Mouse (Mus musculus): ENCODE data around the gene Il4i1. TPM values are rescaled to one million over a fixed set of nuclear protein-coding genes. Genes with fewer than 3 reads are reported as not detected.
A peak's percentile ranks its signal among the peaks of the same experiment; 100 is the strongest.

Il4i1 gene
- polyA plus RNA-seq (2016; fragmentation: Nextera tagmentation; extraction: Ambion mirVana) = 0.59 and 0.64 TPM in 2 replicates

GRCm38 (mm10) chr7:44815721-44816469 lies at the start of gene Il4i1, which contains the start of gene Nup62:
Il4i1 (plus strand) TSS chr7:44816387.
Nup62 (plus strand) TSS chr7:44816088.
- Histone ChIP-seq H3K9ac (peak within 1 kb of the TSS; percentile 97), H3K4me1 (peaks cover 63% of the 10 kb centered on the region), H3K4me3 (peak within 1 kb of the TSS; percentile 84), H3K27ac (peak within 1 kb of the TSS; percentile 97), H3K9me3 (replicated peaks) (no peaks in the 10 kb centered on the region), H3K4me2 (peak within 1 kb of the TSS; percentile 88), H3K27me3 (replicated peaks) (no peaks in the 10 kb centered on the region), H3K36me3 (peaks cover 51% of the 10 kb centered on the region)
- WGBS (ENCODE audit: insufficient replicate concordance) = 0% methylated on average over 62 of the region's 62 CpGs
- peak; percentile 89 for ATAC-seq

GRCm38 (mm10) chr7:44768129-44768528 lies 48.1 kb upstream of the Il4i1 start:
- peak; percentile 78 for ATAC-seq
- Histone ChIP-seq H3K4me3 (no peak overlapping the region), H3K4me1 (peaks cover 69% of the 10 kb centered on the region), H3K27me3 (replicated peaks) (no peaks in the 10 kb centered on the region), H3K36me3 (peaks cover 91% of the 10 kb centered on the region), H3K4me2 (peak overlapping the region; percentile 54), H3K9me3 (replicated peaks) (no peaks in the 10 kb centered on the region), H3K9ac (no peak overlapping the region), H3K27ac (peak overlapping the region; percentile 67)
- WGBS (ENCODE audit: insufficient replicate concordance) = 47% methylated on average over 5 of the region's 5 CpGs

- peaks cover 83% of the 10 kb centered on the region for H3K4me1 ChIP-seq
- no peak overlapping the region for H3K4me3 ChIP-seq
- H3K27me3 ChIP-seq (replicated peaks) = no peaks in the 10 kb centered on the region
- no peak overlapping the region for H3K4me2 ChIP-seq
- H3K36me3 ChIP-seq = peaks cover 92% of the 10 kb centered on the region
- H3K27ac ChIP-seq = no peak overlapping the region
- no peak overlapping the region for H3K9ac ChIP-seq
- H3K9me3 ChIP-seq (replicated peaks) = no peaks in the 10 kb centered on the region
- no peak for ATAC-seq
- 21% methylated on average over 6 of the region's 6 CpGs for WGBS (ENCODE audit: insufficient replicate concordance)
Measured at GRCm38 (mm10) chr7:44770046-44770578, 46.1 kb upstream of the Il4i1 start.

GRCm38 (mm10) chr7:44772591-44773204 lies 43.5 kb upstream of the Il4i1 start:
- Histone ChIP-seq H3K9ac (peak overlapping the region; percentile 2; the same call in 1 of the 2 replicates), H3K27ac (peak overlapping the region; percentile 74), H3K27me3 (replicated peaks) (no peaks in the 10 kb centered on the region), H3K4me1 (peaks cover 85% of the 10 kb centered on the region), H3K9me3 (replicated peaks) (no peaks in the 10 kb centered on the region), H3K36me3 (peaks cover 90% of the 10 kb centered on the region), H3K4me3 (no peak overlapping the region), H3K4me2 (peak overlapping the region; percentile 38)
- ATAC-seq = peak; percentile 94
- 46% methylated on average over 8 of the region's 8 CpGs for WGBS (ENCODE audit: insufficient replicate concordance)

- Histone ChIP-seq H3K27ac (peak overlapping the region; percentile 87), H3K27me3 (replicated peaks) (no peaks in the 10 kb centered on the region), H3K4me3 (no peak overlapping the region), H3K36me3 (peaks cover 51% of the 10 kb centered on the region), H3K9ac (no peak overlapping the region), H3K4me2 (peak overlapping the region; percentile 42), H3K9me3 (replicated peaks) (no peaks in the 10 kb centered on the region), H3K4me1 (peaks cover 44% of the 10 kb centered on the region)
- ATAC-seq = peak; percentile 48
- WGBS (ENCODE audit: insufficient replicate concordance) = 80% methylated on average over 9 of the region's 9 CpGs
Measured at GRCm38 (mm10) chr7:44776849-44777498, 39.2 kb upstream of the Il4i1 start.

- Histone ChIP-seq H3K4me2 (no peak overlapping the region), H3K9me3 (replicated peaks) (no peaks in the 10 kb centered on the region), H3K27me3 (replicated peaks) (peaks cover 8% of the 10 kb centered on the region; the same call in 1 of the 2 replicates), H3K9ac (no peak overlapping the region), H3K4me3 (no peak overlapping the region), H3K4me1 (peaks cover 19% of the 10 kb centered on the region), H3K27ac (no peak overlapping the region), H3K36me3 (peaks cover 27% of the 10 kb centered on the region)
- ATAC-seq = no peak
- WGBS (ENCODE audit: insufficient replicate concordance) = 74% methylated on average over 8 of the region's 8 CpGs
Measured at GRCm38 (mm10) chr7:44780101-44780500, 36.1 kb upstream of the Il4i1 start.

- Histone ChIP-seq H3K9me3 (replicated peaks) (peaks cover 11% of the 10 kb centered on the region), H3K4me1 (no peaks in the 10 kb centered on the region), H3K4me3 (no peak overlapping the region), H3K36me3 (no peaks in the 10 kb centered on the region), H3K27me3 (replicated peaks) (peaks cover 39% of the 10 kb centered on the region), H3K27ac (no peak overlapping the region), H3K9ac (no peak overlapping the region), H3K4me2 (no peak overlapping the region)
- WGBS (ENCODE audit: insufficient replicate concordance) = 55% methylated on average over 3 of the region's 3 CpGs
- ATAC-seq = no peak
Measured at GRCm38 (mm10) chr7:44789531-44789930, 26.7 kb upstream of the Il4i1 start.

- Histone ChIP-seq H3K27me3 (replicated peaks) (peaks cover 39% of the 10 kb centered on the region), H3K9me3 (replicated peaks) (peaks cover 16% of the 10 kb centered on the region), H3K4me3 (no peak overlapping the region), H3K4me2 (no peak overlapping the region), H3K27ac (no peak overlapping the region), H3K4me1 (no peaks in the 10 kb centered on the region), H3K9ac (no peak overlapping the region), H3K36me3 (no peaks in the 10 kb centered on the region)
- 59% methylated on average over 4 of the region's 4 CpGs for WGBS (ENCODE audit: insufficient replicate concordance)
- no peak for ATAC-seq
Measured at GRCm38 (mm10) chr7:44790066-44790465, 26.1 kb upstream of the Il4i1 start.

GRCm38 (mm10) chr7:44792781-44793180 lies 23.4 kb upstream of the Il4i1 start:
- no peak for ATAC-seq
- H3K9ac ChIP-seq = no peak overlapping the region
- H3K9me3 ChIP-seq (replicated peaks) = peaks cover 24% of the 10 kb centered on the region
- H3K27me3 ChIP-seq (replicated peaks) = peaks cover 30% of the 10 kb centered on the region
- H3K4me1 ChIP-seq = no peaks in the 10 kb centered on the region
- H3K36me3 ChIP-seq = no peaks in the 10 kb centered on the region
- no peak overlapping the region for H3K4me2 ChIP-seq
- no peak overlapping the region for H3K4me3 ChIP-seq
- H3K27ac ChIP-seq = no peak overlapping the region; the same call in 1 of the 2 replicates
- WGBS (ENCODE audit: insufficient replicate concordance) = 74% methylated on average over 6 of the region's 6 CpGs

GRCm38 (mm10) chr7:44808927-44809326 lies 7.3 kb upstream of the Il4i1 start:
- no peak overlapping the region for H3K4me3 ChIP-seq
- 56% methylated on average over 2 of the region's 2 CpGs for WGBS (ENCODE audit: insufficient replicate concordance)
- no peak for ATAC-seq

GRCm38 (mm10) chr7:44809466-44809865 lies 6.7 kb upstream of the Il4i1 start:
- H3K27ac ChIP-seq = no peak overlapping the region
- no peak overlapping the region for H3K4me2 ChIP-seq
- no peaks in the 10 kb centered on the region for H3K9me3 ChIP-seq (replicated peaks)
- no peak overlapping the region for H3K4me3 ChIP-seq
- WGBS (ENCODE audit: insufficient replicate concordance) = 66% methylated on average over 3 of the region's 3 CpGs
- no peak for ATAC-seq
- peaks cover 14% of the 10 kb centered on the region for H3K4me1 ChIP-seq
- peaks cover 28% of the 10 kb centered on the region for H3K36me3 ChIP-seq
- H3K9ac ChIP-seq = no peak overlapping the region
- peaks cover 16% of the 10 kb centered on the region; the same call in 1 of the 2 replicates for H3K27me3 ChIP-seq (replicated peaks)

More at GRCm38 (mm10) chr7:44808927-44809326, 7.3 kb upstream of the Il4i1 start:
- H3K9me3 ChIP-seq (replicated peaks) = no peaks in the 10 kb centered on the region
- H3K27me3 ChIP-seq (replicated peaks) = peaks cover 16% of the 10 kb centered on the region; the same call in 1 of the 2 replicates
- no peak overlapping the region for H3K27ac ChIP-seq
- H3K9ac ChIP-seq = no peak overlapping the region
- H3K36me3 ChIP-seq = peaks cover 23% of the 10 kb centered on the region
- H3K4me1 ChIP-seq = peaks cover 9% of the 10 kb centered on the region; the same call in 1 of the 2 replicates
- no peak overlapping the region for H3K4me2 ChIP-seq

Data from liver, embryonic 12.5 days (tissue).